24 mouse cellular contexts compared by ENCODE assay signal in genomic region chr4:136622388-136622787, GRCm38 (mm10). TPM values are rescaled to one million over a fixed set of nuclear protein-coding genes. Genes with fewer than 3 reads are reported as not detected.
"Had no signal": no experiment of that assay in that cellular context is flagged by ENCODE, and none has a peak within 500 bp of the region (broad histone marks: within the 10 kb centered on the region; RNA-seq: fewer than 3 reads in every experiment).

TSS of gene Lactbl1 (plus strand) at chr4:136622621.

- H3K27ac ChIP-seq: liver, embryonic 13.5 days; neural tube, embryonic 13.5 days; stomach, embryonic 15.5 days had no signal

- ATAC-seq: inflammation-experienced regulatory T-cells, adult 6 months; intestine, embryonic 16.5 days had no signal

- H3K9me3 ChIP-seq: liver, embryonic 13.5 days; neural tube, embryonic 13.5 days; stomach, embryonic 15.5 days had no signal

- H3K4me3 ChIP-seq: liver, embryonic 13.5 days; myocyte; neural tube, embryonic 13.5 days; stomach, embryonic 15.5 days had no signal

- H3K4me1 ChIP-seq: liver, embryonic 13.5 days had no signal

- DNase-seq: kidney, adult 18-20 months; kidney, adult 9 months; kidney, postnatal 14 days; kidney, postnatal 4 days; liver, embryonic 13.5 days; lung, adult 2 months; lung, postnatal 14 days; lung, postnatal 4 days; right cerebral cortex, postnatal 25 days; spleen, adult 18-20 months; thymus, postnatal 25 days had no signal

- H3K4me2 ChIP-seq: liver, embryonic 13.5 days; neural tube, embryonic 13.5 days; stomach, embryonic 15.5 days had no signal

- H3K27me3 ChIP-seq: liver, embryonic 13.5 days; stomach, embryonic 15.5 days had no signal

- H3K9ac ChIP-seq: liver, embryonic 13.5 days; neural tube, embryonic 13.5 days; stomach, embryonic 15.5 days had no signal

- H3K36me3 ChIP-seq: liver, embryonic 13.5 days; neural tube, embryonic 13.5 days; stomach, embryonic 15.5 days had no signal

RNA-seq across cellular contexts. Expression of gene Lactbl1, which starts in this region (rescaled TPM):
- total RNA-seq: layer of hippocampus, adult 18-20 months; left cerebral cortex, adult 8-10 months; liver, adult 2 months; monocyte, adult 5-6 weeks; neutrophil, adult 5-6 weeks had no signal
- polyA plus RNA-seq: intestine, embryonic 16.5 days; kidney, embryonic 16.5 days; liver, adult 2 months; liver, embryonic 13.5 days; liver, embryonic 16.5 days; lung, embryonic 16.5 days; myocyte; neural tube, embryonic 13.5 days; stomach, embryonic 15.5 days had no signal
